10 mouse cellular contexts compared by ENCODE assay signal in genomic region chr2:167462954-167463353, GRCm38 (mm10). TPM values are rescaled to one million over a fixed set of nuclear protein-coding genes. Genes with fewer than 3 reads are reported as not detected.
DNase-seq lines count a peak whose midpoint lies in the region; ATAC-seq and TF ChIP-seq lines count a peak whose summit lies in the region.
"Had no signal": no experiment of that assay in that cellular context is flagged by ENCODE, and none has a peak within 500 bp of the region (broad histone marks: within the 10 kb centered on the region; RNA-seq: fewer than 3 reads in every experiment).

No protein-coding gene starts in this region.

- peak; percentile 62 for DNase-seq in left cerebral cortex, postnatal 4 days
- DNase-seq in left cerebral cortex, adult 8-10 months (ENCODE audit: low spot score in 2 of 2), result no peak
- peak; percentile 18 for DNase-seq in hindlimb bud, embryonic 11.5 days (ENCODE audit: extremely low spot score, low read depth, low spot score)
- DNase-seq in retina, postnatal 7 days (ENCODE audit: low read depth, low spot score), result peak; percentile 43

- no peak overlapping the region for H3K4me3 ChIP-seq in bone marrow, adult 2 months (replicated peaks; ENCODE audit: control insufficient read depth, low read depth, low read length)
- no peak overlapping the region for H3K4me3 ChIP-seq in liver, embryonic 15.5 days (replicated peaks)
- H3K4me3 ChIP-seq: embryonic facial prominence, embryonic 15.5 days; neural tube, embryonic 12.5 days had no signal

- no peaks in the 10 kb centered on the region for H3K4me1 ChIP-seq in bone marrow, adult 2 months (ENCODE audit: control insufficient read depth, insufficient read depth, low read length)
- H3K4me1 ChIP-seq in liver, embryonic 15.5 days (replicated peaks), result peaks cover 11% of the 10 kb centered on the region; the same call in 1 of the 2 replicates
- H3K4me1 ChIP-seq: embryonic facial prominence, embryonic 15.5 days; neural tube, embryonic 12.5 days had no signal

- 68% methylated on average over 6 of the region's 6 CpGs for WGBS in bone marrow, adult 2 months
- WGBS in liver, embryonic 15.5 days (ENCODE audit: insufficient replicate concordance), result 55% methylated on average over 6 of the region's 6 CpGs

- TF ChIP-seq CTCF in bone marrow, adult 2 months (IDR thresholded peaks at IDR 0.05; ENCODE audit: control insufficient read depth, insufficient read depth, low read length), result peak; percentile 93

- H3K9me3 ChIP-seq in liver, embryonic 15.5 days (replicated peaks), result no peaks in the 10 kb centered on the region
- H3K9me3 ChIP-seq: embryonic facial prominence, embryonic 15.5 days; neural tube, embryonic 12.5 days had no signal

- no peak overlapping the region for H3K9ac ChIP-seq in liver, embryonic 15.5 days
- H3K9ac ChIP-seq: embryonic facial prominence, embryonic 15.5 days; neural tube, embryonic 12.5 days had no signal

- H3K27ac ChIP-seq in bone marrow, adult 2 months (ENCODE audit: control insufficient read depth, insufficient read depth, low read depth, low read length, poor library complexity), result no peak overlapping the region
- H3K27ac ChIP-seq in liver, embryonic 15.5 days (replicated peaks), result no peak overlapping the region
- H3K27ac ChIP-seq: embryonic facial prominence, embryonic 15.5 days; neural tube, embryonic 12.5 days had no signal

- ATAC-seq in erythroblast, adult 5-6 weeks (replicated peaks; ENCODE audit: low FRiP score, poor library complexity, severe bottlenecking), result peak; percentile 82
- ATAC-seq in liver, embryonic 15.5 days (ENCODE audit: insufficient read depth), result peak; percentile 49; the same call in 1 of the 2 replicates
- ATAC-seq in frontal cortex, adult (ENCODE audit: low TSS enrichment), result no peak; the same call in 1 of the 2 replicates

- no peak for TF ChIP-seq POLR2A in bone marrow, adult 2 months (IDR thresholded peaks at IDR 0.05; ENCODE audit: borderline replicate concordance, control insufficient read depth, low read depth, low read length)

- H3K4me2 ChIP-seq in liver, embryonic 15.5 days, result no peak overlapping the region
- H3K4me2 ChIP-seq: embryonic facial prominence, embryonic 15.5 days; neural tube, embryonic 12.5 days had no signal

- intact Hi-C loops in left cerebral cortex, postnatal 4 days (cut with DNase I), result no loop called here

- no peaks in the 10 kb centered on the region for H3K27me3 ChIP-seq in liver, embryonic 15.5 days
- H3K27me3 ChIP-seq: embryonic facial prominence, embryonic 15.5 days; neural tube, embryonic 12.5 days had no signal

- H3K36me3 ChIP-seq in liver, embryonic 15.5 days (replicated peaks), result peaks cover 74% of the 10 kb centered on the region

RNA-seq across cellular contexts. Expression of gene Rnf114, which starts 29.5 kb away (rescaled TPM):
- 10 to 100 TPM; 36.6 to 40.0 TPM for total RNA-seq in left cerebral cortex, postnatal 4 days (2021)
- 10 to 100 TPM; 57.8 to 62.9 (median 60.1) TPM for total RNA-seq in left cerebral cortex, adult 8-10 months (2022)
- 22.4 and 33.5 TPM in 2 replicates for polyA plus RNA-seq in bone marrow, adult 2 months (2011; ENCODE audit: insufficient read depth, insufficient read length, low replicate concordance, missing spikeins)
- total RNA-seq in erythroblast, adult 5-6 weeks (2015; ENCODE audit: low replicate concordance), result 39.6 and 41.6 TPM in 2 replicates
- 32.3 and 41.5 TPM in 2 replicates for total RNA-seq in erythroblast, adult 5-6 weeks (2017; ENCODE audit: low replicate concordance)
- polyA plus RNA-seq in liver, embryonic 15.5 days (2015; fragmentation: Nextera tagmentation; extraction: Ambion mirVana), result 35.3 and 38.2 TPM in 2 replicates

RNA-seq across cellular contexts. Expression of gene Spata2, which starts 29.7 kb away (rescaled TPM):
- 10 to 100 TPM; 53.5 to 58.1 TPM for total RNA-seq in left cerebral cortex, postnatal 4 days (2021)
- 10 to 100 TPM; 66.1 to 71.2 (median 70.1) TPM for total RNA-seq in left cerebral cortex, adult 8-10 months (2022)
- polyA plus RNA-seq in bone marrow, adult 2 months (2011; ENCODE audit: insufficient read depth, insufficient read length, low replicate concordance, missing spikeins), result 4.9 and 9.1 TPM in 2 replicates
- total RNA-seq in erythroblast, adult 5-6 weeks (2015; ENCODE audit: low replicate concordance), result 6.1 and 9.4 TPM in 2 replicates
- total RNA-seq in erythroblast, adult 5-6 weeks (2017; ENCODE audit: low replicate concordance), result 6.3 and 7.6 TPM in 2 replicates
- polyA plus RNA-seq in liver, embryonic 15.5 days (2015; fragmentation: Nextera tagmentation; extraction: Ambion mirVana), result 8.1 and 8.3 TPM in 2 replicates

RNA-seq across cellular contexts. Expression of gene Slc9a8, which starts 41.4 kb away (rescaled TPM):
- total RNA-seq in left cerebral cortex, postnatal 4 days (2021), result 10 to 100 TPM; 33.9 to 42.1 TPM
- total RNA-seq in left cerebral cortex, adult 8-10 months (2022), result 10 to 100 TPM; 34.4 to 38.7 (median 35.1) TPM
- polyA plus RNA-seq in bone marrow, adult 2 months (2011; ENCODE audit: insufficient read depth, insufficient read length, low replicate concordance, missing spikeins), result 20.2 and 49.4 TPM in 2 replicates
- 123 and 129 TPM in 2 replicates for total RNA-seq in erythroblast, adult 5-6 weeks (2015; ENCODE audit: low replicate concordance)
- 111 and 194 TPM in 2 replicates for total RNA-seq in erythroblast, adult 5-6 weeks (2017; ENCODE audit: low replicate concordance)
- 12.7 and 15.2 TPM in 2 replicates for polyA plus RNA-seq in liver, embryonic 15.5 days (2015; fragmentation: Nextera tagmentation; extraction: Ambion mirVana)

Comparison
In these comparisons a context has a peak if more than half of its experiments do, and no peak if none do; other contexts are left out.
1. DNase-seq: peak in left cerebral cortex, postnatal 4 days (single experiment), hindlimb bud, embryonic 11.5 days (single experiment) and retina, postnatal 7 days (single experiment); none in left cerebral cortex, adult 8-10 months (0 of 2).
2. RNA of gene Spata2, which starts 29.7 kb away (total RNA-seq): 66.1 to 71.2 TPM in left cerebral cortex, adult 8-10 months and 53.5 to 58.1 TPM in left cerebral cortex, postnatal 4 days; 6.1 to 9.4 TPM in erythroblast, adult 5-6 weeks; every median in the first group is over 4 times any median in the second.